Mouse (Mus musculus): Measurements from ENCODE around the gene Ptprg.
"Not testable (repeated sequence)": the region's sequence is repeated elsewhere in the genome, so short reads cannot be mapped to it uniquely, and the experiment has no call there.

Gene Ptprg

DNA sequence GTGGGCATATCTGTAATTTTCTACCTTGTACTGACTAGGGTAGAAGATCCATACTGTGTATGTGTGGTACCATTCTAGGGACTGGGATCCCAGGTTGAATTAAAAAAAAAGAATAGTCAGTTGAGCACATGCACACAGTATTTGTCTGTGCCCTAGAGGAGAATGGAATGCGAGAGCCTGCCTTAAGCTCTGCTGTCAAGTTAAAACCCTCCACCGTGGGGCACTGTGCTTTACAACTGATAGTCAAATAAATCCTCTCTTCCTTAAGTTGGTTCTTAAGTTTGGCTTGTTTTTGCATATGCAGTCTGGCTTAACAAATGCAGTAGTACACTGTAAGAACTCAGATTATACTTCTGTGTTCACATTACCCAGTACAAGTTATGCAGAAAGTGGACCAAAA lies 476.6 kb downstream of the Ptprg start:
- in situ Hi-C loops (cut with MboI; ENCODE audit: low sequenced_read_pairs), result no loop called here

- in situ Hi-C loops (cut with MboI; ENCODE audit: low sequenced_read_pairs), result no loop called here
Observed at GRCm38 (mm10) chr14:12036530-12037283, 483.4 kb downstream of the Ptprg start.

GRCm38 (mm10) chr14:12039743-12040142 lies 486.4 kb downstream of the Ptprg start:
- in situ Hi-C loops (cut with MboI; ENCODE audit: low sequenced_read_pairs), result no loop called here

DNA sequence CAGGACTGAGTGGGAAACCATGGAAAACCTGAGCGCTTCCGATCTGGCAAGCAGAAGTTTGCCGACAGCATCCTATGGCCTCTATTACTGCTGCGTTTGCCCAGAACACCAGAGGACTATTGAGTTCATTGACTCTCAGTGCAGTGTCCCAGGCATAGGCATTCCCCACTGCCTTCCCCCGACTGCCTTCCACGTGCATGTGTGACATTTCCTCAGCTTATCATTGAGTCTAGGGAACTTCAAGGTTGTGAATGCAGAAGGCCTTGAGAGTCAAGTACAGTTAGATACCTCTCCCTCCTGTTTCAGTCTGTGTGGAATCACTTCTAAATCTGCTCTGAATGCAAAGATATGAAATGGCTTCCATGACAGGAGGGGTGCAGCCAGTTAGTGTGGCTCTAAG lies 488.2 kb downstream of the Ptprg start:
- in situ Hi-C loops (cut with MboI; ENCODE audit: low sequenced_read_pairs), result no loop called here

DNA sequence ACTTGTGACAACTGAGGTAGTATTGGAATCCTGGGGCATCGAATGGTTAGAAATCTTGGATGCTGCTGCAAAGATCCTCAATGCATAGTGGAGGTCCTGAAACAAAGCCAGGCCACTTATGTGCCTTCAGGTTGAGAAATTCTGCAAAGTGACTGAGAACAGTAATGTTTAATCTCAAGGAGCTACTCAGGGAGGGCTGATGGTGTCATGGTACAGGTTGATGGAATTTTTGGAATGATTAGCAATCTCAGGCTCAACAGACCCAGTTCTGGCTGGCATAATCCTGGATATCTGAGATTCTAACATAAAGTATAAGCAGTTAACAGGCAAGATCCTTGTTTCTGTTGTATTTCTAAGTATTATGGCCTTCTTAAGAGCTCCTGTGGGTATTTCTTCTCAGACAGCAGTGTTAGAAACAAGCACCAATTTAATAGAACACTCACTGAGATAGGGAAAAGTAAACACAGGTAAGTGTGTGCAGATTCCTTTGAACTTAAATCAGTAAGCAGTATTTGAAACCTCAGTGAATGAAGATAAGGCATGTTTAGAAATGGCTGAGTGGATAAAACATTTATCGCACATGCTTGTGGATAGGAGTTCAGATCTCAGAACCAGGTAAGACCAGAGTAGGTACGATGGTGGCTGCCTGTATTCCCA lies 493.0 kb downstream of the Ptprg start:
- in situ Hi-C loops (cut with MboI; ENCODE audit: low sequenced_read_pairs), result no loop called here

GRCm38 (mm10) chr14:12047637-12048036 lies 494.3 kb downstream of the Ptprg start:
- in situ Hi-C loops (cut with MboI; ENCODE audit: low sequenced_read_pairs), result no loop called here

DNA sequence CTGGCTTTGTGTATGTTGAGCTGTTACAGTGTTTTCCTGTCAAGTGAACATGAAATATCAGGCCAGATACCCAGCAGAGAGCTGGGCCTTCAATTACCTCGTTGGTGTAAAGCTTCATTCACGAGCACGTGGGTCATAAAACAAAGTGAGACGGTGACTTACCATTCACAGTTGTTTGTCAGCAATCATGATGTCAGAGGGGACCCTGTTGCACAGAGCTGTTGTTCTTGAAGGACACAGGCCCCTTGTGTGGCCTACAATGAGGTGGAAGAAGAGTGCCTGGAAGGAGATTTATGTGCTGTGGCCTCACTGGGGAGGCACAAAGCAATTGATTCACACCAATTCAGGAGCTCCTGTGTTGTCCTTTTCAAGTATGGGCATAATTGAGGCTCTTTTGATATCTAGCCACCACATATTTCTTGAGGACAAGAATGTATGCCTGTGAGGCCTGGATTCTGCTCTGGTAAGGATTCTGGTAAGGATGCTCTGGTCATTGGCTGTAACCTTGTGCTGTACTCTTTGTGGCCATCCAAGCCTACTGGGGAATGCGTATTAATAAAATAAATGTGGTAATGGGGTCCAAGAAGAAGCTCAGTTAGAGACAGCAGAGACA lies 503.7 kb downstream of the Ptprg start:
- in situ Hi-C loops (cut with MboI; ENCODE audit: low sequenced_read_pairs), result no loop called here

DNA sequence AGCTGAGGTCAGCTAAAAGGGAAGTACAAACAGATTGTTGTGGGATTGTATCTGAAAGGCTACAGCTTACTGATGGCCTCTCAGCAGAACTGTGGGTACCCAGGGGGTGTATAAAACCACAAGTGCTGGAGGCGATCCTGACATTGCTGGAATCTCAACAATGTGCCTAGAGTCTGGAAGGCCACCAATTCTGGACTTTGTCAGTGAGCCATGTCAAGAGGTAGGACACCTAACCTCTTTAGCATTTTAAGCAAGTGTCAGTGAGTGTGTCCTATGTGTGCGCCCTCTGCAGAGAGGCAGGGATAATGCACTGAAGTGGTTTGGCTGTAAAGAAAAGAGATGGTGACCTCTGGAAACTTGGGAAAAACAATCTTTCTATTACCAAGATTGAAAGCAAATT lies 504.5 kb downstream of the Ptprg start:
- in situ Hi-C loops (cut with MboI; ENCODE audit: low sequenced_read_pairs), result no loop called here

DNA sequence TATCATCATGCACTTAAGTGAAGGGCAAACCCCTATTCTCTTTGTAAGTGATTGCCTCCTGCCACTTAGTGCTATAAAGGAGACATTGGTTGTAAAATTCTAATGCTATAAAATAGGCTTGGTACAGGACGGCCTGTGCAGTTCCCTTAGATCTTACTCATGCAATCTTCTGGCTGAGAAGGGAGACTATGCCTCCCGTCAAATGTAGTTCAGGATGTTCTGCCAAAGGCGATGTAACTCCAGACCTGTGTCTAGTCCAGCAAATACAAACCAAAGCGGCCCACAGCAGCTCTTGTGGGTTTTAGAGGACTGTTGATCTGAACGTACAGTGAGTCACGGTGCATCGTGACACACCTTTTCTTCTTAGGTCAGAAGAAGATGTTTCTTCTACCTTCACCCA lies 505.8 kb downstream of the Ptprg start:
- in situ Hi-C loops (cut with MboI; ENCODE audit: low sequenced_read_pairs), result no loop called here

DNA sequence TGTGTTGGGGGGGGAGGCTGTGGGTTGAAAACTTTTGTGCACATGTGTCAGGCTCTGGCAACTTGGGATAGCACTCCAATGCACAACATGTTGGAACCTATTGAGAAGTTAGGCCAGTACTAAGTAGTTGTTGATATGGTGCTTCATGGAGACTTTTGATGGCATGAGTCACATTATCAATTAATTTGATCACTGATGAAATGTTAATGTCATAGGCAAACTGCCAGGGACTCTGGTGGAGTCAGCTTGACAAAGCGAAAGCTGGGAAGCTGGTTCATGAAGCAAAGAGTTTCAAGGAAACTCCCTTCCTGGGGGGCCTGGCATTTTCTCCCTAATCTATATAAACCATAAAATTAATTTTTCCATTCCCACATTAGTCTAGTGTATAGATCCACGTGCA lies 508.0 kb downstream of the Ptprg start:
- in situ Hi-C loops (cut with MboI; ENCODE audit: low sequenced_read_pairs), result not testable (repeated sequence)

GRCm38 (mm10) chr14:12062628-12063360 lies 509.5 kb downstream of the Ptprg start:
- in situ Hi-C loops (cut with MboI; ENCODE audit: low sequenced_read_pairs), result no loop called here

GRCm38 (mm10) chr14:12065001-12065400 lies 511.7 kb downstream of the Ptprg start:
- in situ Hi-C loops (cut with MboI; ENCODE audit: low sequenced_read_pairs), result no loop called here

GRCm38 (mm10) chr14:12065736-12066135 lies 512.4 kb downstream of the Ptprg start:
- in situ Hi-C loops (cut with MboI; ENCODE audit: low sequenced_read_pairs), result no loop called here

DNA sequence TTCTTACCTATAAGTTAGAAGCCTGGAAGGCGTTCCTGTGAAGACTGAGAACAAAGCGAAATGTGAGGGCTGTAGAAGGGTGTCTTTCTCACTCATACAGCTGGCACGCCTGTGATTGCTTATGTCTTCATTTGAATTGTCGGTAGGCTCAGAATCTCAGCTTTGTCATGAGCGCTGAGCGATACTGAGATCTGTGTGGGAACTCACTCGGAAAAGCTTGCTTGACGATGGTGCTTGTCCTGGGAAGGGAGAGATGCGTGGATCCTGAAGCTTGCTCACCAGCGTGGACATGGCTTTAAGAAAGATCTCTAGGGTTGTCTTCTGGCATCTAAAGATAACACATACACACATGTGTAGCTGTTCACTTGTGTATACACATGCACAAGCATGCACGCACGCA lies 516.4 kb downstream of the Ptprg start:
- in situ Hi-C loops (cut with MboI; ENCODE audit: low sequenced_read_pairs), result no loop called here

- in situ Hi-C loops (cut with MboI; ENCODE audit: low sequenced_read_pairs), result no loop called here
Observed at GRCm38 (mm10) chr14:12070361-12070760, 517.0 kb downstream of the Ptprg start.

- in situ Hi-C loops (cut with MboI; ENCODE audit: low sequenced_read_pairs), result no loop called here
Observed at GRCm38 (mm10) chr14:12070856-12071465, 517.6 kb downstream of the Ptprg start.

- in situ Hi-C loops (cut with MboI; ENCODE audit: low sequenced_read_pairs), result no loop called here
Observed at GRCm38 (mm10) chr14:12072026-12072861, 518.9 kb downstream of the Ptprg start.

- in situ Hi-C loops (cut with MboI; ENCODE audit: low sequenced_read_pairs), result no loop called here
Observed at GRCm38 (mm10) chr14:12073408-12074107, 520.2 kb downstream of the Ptprg start.

DNA sequence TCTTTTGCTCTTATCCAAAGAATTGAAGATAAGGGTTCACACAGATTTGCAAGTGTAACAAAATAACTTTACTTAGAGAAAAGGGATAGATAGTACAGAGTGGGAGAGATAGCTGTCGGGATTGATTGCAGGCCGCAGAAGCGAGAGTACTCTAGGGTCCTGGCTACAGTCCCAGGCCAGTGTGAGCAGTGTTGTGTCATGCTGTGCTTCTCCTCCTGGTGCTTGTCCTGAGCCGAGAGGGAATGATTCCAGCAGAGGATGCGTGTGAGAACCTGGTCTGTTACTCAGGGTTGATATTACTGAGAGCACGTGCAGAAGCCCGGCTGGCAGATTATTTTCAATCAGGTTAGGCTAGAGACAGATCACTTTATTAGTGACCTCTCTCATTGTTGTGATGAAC lies 523.9 kb downstream of the Ptprg start:
- in situ Hi-C loops (cut with MboI; ENCODE audit: low sequenced_read_pairs), result no loop called here

- in situ Hi-C loops (cut with MboI; ENCODE audit: low sequenced_read_pairs), result no loop called here
Observed at GRCm38 (mm10) chr14:12079250-12079649, 525.9 kb downstream of the Ptprg start.
